Mouse (Mus musculus): ENCODE measurements around the gene Nlrp4f.

Nlrp4f gene

DNA sequence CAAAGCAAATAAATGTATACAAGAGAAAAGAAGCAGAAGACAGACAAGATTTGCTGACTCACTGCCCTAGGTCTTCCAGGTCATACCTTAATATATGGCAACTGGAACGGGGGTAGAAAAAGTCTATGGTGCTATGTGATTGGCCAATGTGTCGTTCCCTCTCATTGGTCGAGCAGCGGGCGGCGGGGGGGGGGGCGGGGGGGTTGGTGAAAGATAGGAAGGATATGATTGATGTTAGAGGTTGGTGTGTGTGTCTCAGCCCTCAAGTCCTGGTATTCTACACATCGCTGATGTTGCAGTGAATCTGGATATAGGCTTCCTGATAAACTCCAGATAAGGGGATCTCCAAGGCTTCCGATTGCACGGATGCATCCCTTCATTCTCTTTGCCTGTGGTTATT lies at the start of gene Nlrp4f:
Gene Nlrp4f, minus strand, starts transcription at position 101 of the 400 bp plus-strand sequence.
- no peak for DNase-seq (ENCODE audit: low read depth, low spot score)

- no peak for DNase-seq (ENCODE audit: low read depth, low spot score)
Observed at GRCm38 (mm10) chr13:65243273-65243672, 37.5 kb upstream of the Nlrp4f start.

DNA sequence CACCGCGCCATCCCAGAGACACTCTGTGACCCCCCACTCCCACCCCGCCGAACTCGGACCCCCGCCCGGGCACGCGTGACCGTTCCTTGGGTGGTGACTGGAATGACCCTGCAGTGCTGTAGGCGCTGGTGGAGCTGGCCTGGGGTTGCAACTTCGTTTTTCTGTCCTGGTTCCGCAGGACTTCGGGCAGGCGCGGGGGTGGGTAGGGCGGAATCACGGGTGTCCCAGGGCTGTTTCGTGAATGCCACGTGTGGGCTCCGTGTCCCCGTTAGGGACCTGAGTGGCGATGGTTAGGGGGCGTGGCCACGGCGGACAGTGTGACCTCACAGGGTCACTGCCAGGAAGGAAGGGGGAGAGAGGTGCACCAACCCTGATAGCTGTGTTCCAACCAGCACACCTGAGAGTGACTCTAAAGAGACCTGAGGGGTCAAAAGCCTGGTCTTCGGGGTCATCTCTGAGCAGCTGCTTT lies 36.6 kb upstream of the Nlrp4f start:
- no peak for DNase-seq (ENCODE audit: low read depth, low spot score)

DNA sequence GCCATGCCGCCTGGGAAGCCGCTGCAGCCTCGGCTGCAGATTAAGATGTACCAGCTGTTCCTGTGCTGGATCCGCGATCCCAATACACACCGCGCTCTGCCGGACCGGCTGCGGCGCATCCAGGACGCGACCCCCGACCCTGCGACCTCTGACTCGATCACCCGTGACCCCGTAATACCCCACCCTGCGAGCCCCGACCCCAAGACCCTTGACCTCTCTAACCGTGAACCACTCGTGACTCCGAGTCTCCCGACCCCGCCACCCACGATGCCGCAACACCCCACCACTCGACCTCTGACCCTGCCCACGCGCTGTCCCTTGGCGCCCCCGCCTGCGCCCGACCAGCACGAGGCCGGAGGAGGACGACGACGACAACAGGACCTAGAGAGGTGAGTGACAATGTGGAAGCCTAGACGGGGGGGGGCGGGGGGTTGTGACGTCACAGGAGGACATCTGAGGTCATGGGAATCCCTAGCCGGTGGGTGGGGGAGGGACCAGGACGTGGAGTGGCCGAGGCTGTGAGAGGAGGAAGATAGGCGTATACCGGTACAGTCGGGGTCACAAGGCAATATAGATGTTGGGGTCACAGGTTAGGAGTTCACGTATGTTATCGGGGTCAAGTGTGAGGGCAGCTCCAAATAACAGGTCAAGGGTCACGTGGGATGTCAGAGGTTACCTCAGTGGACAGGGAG lies 36.0 kb upstream of the Nlrp4f start:
- peak; percentile 46 for DNase-seq (ENCODE audit: low read depth, low spot score)

- peak; percentile 88 for DNase-seq (ENCODE audit: low read depth, low spot score)
Observed at GRCm38 (mm10) chr13:65241099-65241626, 35.4 kb upstream of the Nlrp4f start.

GRCm38 (mm10) chr13:65240509-65241098 lies 34.8 kb upstream of the Nlrp4f start:
- DNase-seq (ENCODE audit: low read depth, low spot score), result peak; percentile 97

GRCm38 (mm10) chr13:65237211-65237610 lies 31.4 kb upstream of the Nlrp4f start:
- no peak for DNase-seq (ENCODE audit: low read depth, low spot score)

GRCm38 (mm10) chr13:65226657-65227056 lies 20.9 kb upstream of the Nlrp4f start:
- DNase-seq (ENCODE audit: low read depth, low spot score), result no peak

DNA sequence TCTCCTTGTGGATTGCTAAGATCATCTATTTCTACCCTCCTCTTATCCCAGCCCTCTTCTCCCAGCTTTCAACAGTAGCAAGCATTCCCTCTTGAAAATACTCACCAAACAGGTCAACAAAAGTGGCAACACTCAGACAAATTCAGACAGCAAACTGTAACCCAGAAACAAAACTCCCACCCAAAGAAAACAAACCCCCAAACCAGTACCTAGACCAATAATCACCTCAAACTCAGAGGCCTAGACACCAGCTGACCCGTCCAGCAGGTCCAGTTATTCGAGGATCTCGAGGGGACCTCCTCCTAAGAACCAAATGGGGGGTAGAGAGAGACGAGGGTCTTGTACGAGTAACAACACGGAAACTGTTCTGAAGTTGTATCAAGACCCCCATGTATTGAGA lies 20.2 kb upstream of the Nlrp4f start:
- no peak for DNase-seq (ENCODE audit: low read depth, low spot score)

DNA sequence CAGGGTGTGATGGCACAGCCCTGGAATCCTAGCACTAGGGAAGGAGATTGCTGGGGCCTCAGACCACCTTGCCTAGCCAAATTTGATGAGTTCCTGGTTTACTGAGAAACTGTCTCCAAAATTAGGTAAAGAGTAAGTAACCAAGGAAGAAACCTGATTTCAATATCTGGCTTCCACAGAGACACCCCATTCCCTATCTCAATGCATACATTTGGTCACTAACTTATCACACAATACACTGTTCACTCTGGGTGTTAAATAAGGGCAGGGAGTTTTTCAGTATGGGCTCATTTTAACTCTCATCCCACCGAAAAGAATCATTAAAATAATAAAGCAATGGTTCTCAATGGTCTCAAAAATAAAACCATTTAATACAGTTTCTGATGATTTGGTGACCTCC lies 5.1 kb downstream of the Nlrp4f start:
- no peak for DNase-seq (ENCODE audit: low read depth, low spot score)

- DNase-seq (ENCODE audit: low read depth, low spot score), result no peak
Observed at GRCm38 (mm10) chr13:65176472-65177091, 29.2 kb downstream of the Nlrp4f start.

GRCm38 (mm10) chr13:65175734-65176471 lies 29.9 kb downstream of the Nlrp4f start:
- DNase-seq (ENCODE audit: low read depth, low spot score), result peak; percentile 48

- DNase-seq (ENCODE audit: low read depth, low spot score), result no peak
Observed at GRCm38 (mm10) chr13:65174102-65174501, 31.7 kb downstream of the Nlrp4f start.

- DNase-seq (ENCODE audit: low read depth, low spot score), result no peak
Observed at GRCm38 (mm10) chr13:65149940-65150339, 55.8 kb downstream of the Nlrp4f start, which contains the start of gene Olfr466. TSS of gene Olfr466 (plus strand) at chr13:65150240.

DNA sequence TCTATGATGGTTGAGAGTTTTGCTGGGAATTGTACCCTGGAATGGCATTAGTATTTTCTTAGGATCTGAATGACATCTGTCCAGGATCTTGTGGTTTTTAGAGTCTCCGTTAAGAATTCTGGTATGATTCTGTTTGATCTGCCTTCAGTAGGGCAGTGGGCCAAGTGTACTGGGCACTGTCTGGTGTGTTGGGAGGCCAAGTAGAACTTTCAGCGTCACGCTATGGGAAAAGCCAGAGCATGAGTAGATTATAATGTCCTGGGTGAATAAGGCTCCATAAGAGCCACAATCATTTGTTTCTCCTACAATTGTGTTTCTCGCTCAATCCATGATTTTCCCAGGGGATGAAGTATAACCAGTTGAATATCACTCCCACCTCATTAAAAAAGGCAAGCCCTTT lies 68.0 kb downstream of the Nlrp4f start, which contains the start of gene Olfr465-ps1:
Gene Olfr465-ps1, plus strand, starts transcription at position 301 of the 400 bp plus-strand sequence.
- DNase-seq (ENCODE audit: low read depth, low spot score), result no peak

Measured in retina, postnatal 7 days (tissue).